ENCODE assay signal across 8 mouse cellular contexts in the genomic region with DNA sequence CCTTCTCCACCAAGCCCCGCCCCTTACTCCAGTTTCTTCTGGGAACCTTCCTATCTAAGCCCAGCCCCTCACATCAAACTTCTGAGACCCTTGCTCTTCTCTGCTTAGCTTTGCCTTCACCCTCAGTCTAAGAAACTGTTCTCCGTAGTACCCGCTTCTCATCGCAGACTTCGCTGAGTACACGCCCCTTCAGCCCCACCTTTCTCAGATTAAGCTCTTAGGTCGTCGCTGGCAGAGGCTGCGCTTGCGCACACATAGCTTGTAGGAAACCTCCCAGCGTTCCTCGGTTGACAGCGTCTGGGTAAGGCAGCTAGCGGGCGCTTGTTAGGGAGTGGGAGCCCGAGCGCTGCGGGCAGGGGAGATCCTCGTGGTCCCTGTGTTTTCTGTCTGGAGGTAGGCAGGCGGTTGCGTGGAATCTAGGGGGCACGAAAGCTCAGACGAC. TPM values are rescaled to one million over a fixed set of nuclear protein-coding genes. Genes with fewer than 3 reads are reported as not detected.
DNase-seq lines count a peak whose midpoint lies in the region; ATAC-seq lines count a peak whose summit lies in the region.

A gene (plus strand): TSS at position 234 of the 442 bp plus-strand sequence.

- peak; percentile 85 for ATAC-seq in hindbrain, embryonic 14.5 days (ENCODE audit: low FRiP score)
- peak; percentile 78 for ATAC-seq in liver, embryonic 13.5 days (ENCODE audit: low read depth)
- ATAC-seq in neural tube, embryonic 15.5 days (ENCODE audit: low FRiP score): peak; percentile 84

- no peaks in the 10 kb centered on the region; the same call in 1 of the 2 replicates for H3K36me3 ChIP-seq in erythroblast, embryonic 14.5 days (ENCODE audit: control insufficient read depth)
- H3K36me3 ChIP-seq in hindbrain, embryonic 14.5 days (replicated peaks; ENCODE audit: control insufficient read depth, insufficient read depth): no peaks in the 10 kb centered on the region
- H3K36me3 ChIP-seq in liver, embryonic 13.5 days: no peaks in the 10 kb centered on the region
- H3K36me3 ChIP-seq in neural tube, embryonic 15.5 days: no peaks in the 10 kb centered on the region

- peaks cover 68% of the 10 kb centered on the region for H3K4me1 ChIP-seq in erythroblast, embryonic 14.5 days (ENCODE audit: control insufficient read depth)
- H3K4me1 ChIP-seq in hindbrain, embryonic 14.5 days (replicated peaks; ENCODE audit: control insufficient read depth, insufficient read depth, low read length): peaks cover 14% of the 10 kb centered on the region; the same call in 1 of the 2 replicates
- peaks cover 76% of the 10 kb centered on the region for H3K4me1 ChIP-seq in liver, embryonic 13.5 days (replicated peaks)
- H3K4me1 ChIP-seq in neural tube, embryonic 15.5 days: peaks cover 19% of the 10 kb centered on the region

- peak within 1 kb of the TSS; percentile 71 for H3K4me3 ChIP-seq in erythroblast, embryonic 14.5 days (replicated peaks)
- peak within 1 kb of the TSS; percentile 42 for H3K4me3 ChIP-seq in hindbrain, embryonic 14.5 days (replicated peaks; ENCODE audit: low read length)
- H3K4me3 ChIP-seq in liver, embryonic 13.5 days (replicated peaks): peak within 1 kb of the TSS; percentile 66
- H3K4me3 ChIP-seq in neural tube, embryonic 15.5 days (replicated peaks): peak within 1 kb of the TSS; percentile 55

- WGBS in hindbrain, embryonic 14.5 days: under 1% methylated on average over 23 of the region's 23 CpGs
- WGBS in liver, embryonic 13.5 days (ENCODE audit: insufficient replicate concordance): under 1% methylated on average over 23 of the region's 23 CpGs
- under 1% methylated on average over 23 of the region's 23 CpGs for WGBS in neural tube, embryonic 15.5 days

- H3K9ac ChIP-seq in hindbrain, embryonic 14.5 days: peak within 1 kb of the TSS; percentile 72
- H3K9ac ChIP-seq in liver, embryonic 13.5 days: peak within 1 kb of the TSS; percentile 74
- peak within 1 kb of the TSS; percentile 58 for H3K9ac ChIP-seq in neural tube, embryonic 15.5 days (replicated peaks)

- peak within 1 kb of the TSS; percentile 96 for H3K27ac ChIP-seq in hindbrain, embryonic 14.5 days
- H3K27ac ChIP-seq in liver, embryonic 13.5 days: peak within 1 kb of the TSS; percentile 80
- H3K27ac ChIP-seq in neural tube, embryonic 15.5 days (replicated peaks): peak within 1 kb of the TSS; percentile 92

- H3K4me2 ChIP-seq in hindbrain, embryonic 14.5 days (replicated peaks): peak within 1 kb of the TSS; percentile 65
- peak within 1 kb of the TSS; percentile 76 for H3K4me2 ChIP-seq in liver, embryonic 13.5 days
- peak within 1 kb of the TSS; percentile 71 for H3K4me2 ChIP-seq in neural tube, embryonic 15.5 days

- peaks cover 8% of the 10 kb centered on the region for H3K9me3 ChIP-seq in erythroblast, embryonic 14.5 days (ENCODE audit: control insufficient read depth, low read length)
- H3K9me3 ChIP-seq in hindbrain, embryonic 14.5 days (ENCODE audit: control insufficient read depth, low read length): no peaks in the 10 kb centered on the region
- no peaks in the 10 kb centered on the region for H3K9me3 ChIP-seq in liver, embryonic 13.5 days (replicated peaks)
- H3K9me3 ChIP-seq in neural tube, embryonic 15.5 days (replicated peaks): no peaks in the 10 kb centered on the region

- peak; percentile 78 to 86 for DNase-seq in left cerebral cortex, adult 18-20 months (ENCODE audit: low spot score in 2 of 2)
- no peak for DNase-seq in left cerebral cortex, adult 9 months (ENCODE audit: low spot score in 2 of 2)
- peak; percentile 98 for DNase-seq in R1 (ENCODE audit: low read depth, low spot score)
- peak; percentile 93 for DNase-seq in hindbrain, embryonic 14.5 days (ENCODE audit: low spot score)
- peak; percentile 85 for DNase-seq in liver, embryonic 13.5 days
- no peak for DNase-seq in urinary bladder, adult 18-20 months (ENCODE audit: low spot score in 2 of 2)

- H3K27me3 ChIP-seq in erythroblast, embryonic 14.5 days (ENCODE audit: control insufficient read depth): no peaks in the 10 kb centered on the region
- no peaks in the 10 kb centered on the region for H3K27me3 ChIP-seq in hindbrain, embryonic 14.5 days (ENCODE audit: control insufficient read depth, insufficient read depth, low read length)
- H3K27me3 ChIP-seq in liver, embryonic 13.5 days: no peaks in the 10 kb centered on the region
- no peaks in the 10 kb centered on the region for H3K27me3 ChIP-seq in neural tube, embryonic 15.5 days (replicated peaks)

RNA-seq across cellular contexts. Expression of the gene that starts here (rescaled TPM):
- total RNA-seq in left cerebral cortex, adult 18-20 months (2021): 1 to 10 TPM; 4.1 to 5.2 TPM
- not detected in 2 replicates for polyA plus RNA-seq in erythroblast, embryonic 14.5 days (2012)
- polyA plus RNA-seq in hindbrain, embryonic 14.5 days (2014; fragmentation: Nextera tagmentation; extraction: Ambion mirVana): 5.7 and 6.6 TPM in 2 replicates
- polyA plus RNA-seq in liver, embryonic 13.5 days (2015; fragmentation: Nextera tagmentation; extraction: Ambion mirVana): 0.88 and 0.97 TPM in 2 replicates
- polyA plus RNA-seq in neural tube, embryonic 15.5 days (2015; fragmentation: Nextera tagmentation; extraction: Ambion mirVana): 4.0 and 5.9 TPM in 2 replicates

Comparison
In these comparisons a context has a peak if more than half of its experiments do, and no peak if none do; other contexts are left out.
1. DNase-seq: peak in left cerebral cortex, adult 18-20 months (2 of 2), R1 (single experiment) and hindbrain, embryonic 14.5 days (single experiment); none in left cerebral cortex, adult 9 months (0 of 2) and urinary bladder, adult 18-20 months (0 of 2).
2. Peak in DNase-seq, ATAC-seq, H3K4me3 ChIP-seq, H3K27ac ChIP-seq, H3K9ac ChIP-seq and H3K4me2 ChIP-seq in liver, embryonic 13.5 days; RNA of the gene not detected or under 1 TPM.
3. Peak in every context shown above with its lines, with median percentiles within 50 percentile points of each other: H3K4me3 ChIP-seq, ATAC-seq, H3K27ac ChIP-seq, H3K4me2 ChIP-seq and H3K9ac ChIP-seq.